Mouse (Mus musculus) lung, postnatal 10 days (tissue): Measurements from ENCODE around the gene Bcl11b.

ENCODE experiments used
- DNase-seq: peaks from one replicate; pipeline ENCODE4 v3.0.0; 2021

The Bcl11b gene

DNA sequence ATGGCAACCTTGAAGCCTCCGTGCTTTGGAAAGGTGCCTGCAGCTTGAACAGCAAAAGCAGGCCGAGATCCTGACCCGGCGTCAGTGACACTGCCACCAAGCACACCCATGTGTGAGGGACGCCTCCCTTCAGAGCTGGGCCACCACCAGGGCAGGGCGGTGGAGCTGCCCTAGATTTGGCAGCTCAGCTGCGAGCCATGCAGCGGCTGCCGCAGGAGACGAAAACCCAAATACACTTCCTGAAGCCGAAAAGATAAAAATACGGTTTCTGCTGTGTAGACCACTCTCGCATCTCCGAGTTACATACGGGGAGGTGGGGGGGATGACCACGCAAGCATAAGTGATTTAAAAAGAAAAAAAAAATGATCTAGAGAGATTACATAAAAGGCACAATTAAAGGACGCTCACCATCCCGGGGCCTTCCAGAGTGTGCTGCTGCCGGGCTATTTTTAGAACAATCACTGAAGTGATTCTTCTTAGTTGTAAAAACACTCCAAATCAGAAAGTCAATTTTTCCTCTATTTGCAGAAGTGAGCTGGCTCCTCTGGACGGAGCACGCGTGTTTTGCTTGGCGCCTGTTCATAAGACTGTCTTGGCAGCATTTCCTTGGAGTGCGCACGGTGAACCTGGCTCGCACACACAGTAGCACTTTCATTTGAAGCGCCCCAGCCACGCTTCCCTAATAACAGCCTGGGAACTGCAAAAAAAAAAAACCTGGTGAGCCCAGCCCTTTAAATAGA, 72.6 kb downstream of the Bcl11b start:
- DNase-seq = peak; percentile 72

DNA sequence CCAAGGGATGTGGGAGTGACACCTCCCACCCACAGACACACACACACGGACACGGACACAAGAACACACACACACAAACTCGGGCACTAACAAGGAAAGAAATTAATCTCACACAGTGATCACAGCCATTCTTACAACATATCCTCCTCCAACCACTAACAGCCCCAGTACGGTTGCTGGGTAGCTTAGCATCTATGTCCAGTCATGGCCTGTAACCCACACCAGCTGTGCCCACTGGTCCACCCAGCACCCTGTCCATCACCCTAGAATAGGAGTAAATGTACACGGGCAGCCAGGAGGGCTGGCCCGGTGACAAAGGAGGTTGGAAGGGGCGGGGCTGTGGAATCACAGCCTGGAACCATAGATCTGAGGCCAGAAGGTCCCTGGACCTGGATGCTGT, 74.5 kb downstream of the Bcl11b start:
- no peak for DNase-seq

DNA sequence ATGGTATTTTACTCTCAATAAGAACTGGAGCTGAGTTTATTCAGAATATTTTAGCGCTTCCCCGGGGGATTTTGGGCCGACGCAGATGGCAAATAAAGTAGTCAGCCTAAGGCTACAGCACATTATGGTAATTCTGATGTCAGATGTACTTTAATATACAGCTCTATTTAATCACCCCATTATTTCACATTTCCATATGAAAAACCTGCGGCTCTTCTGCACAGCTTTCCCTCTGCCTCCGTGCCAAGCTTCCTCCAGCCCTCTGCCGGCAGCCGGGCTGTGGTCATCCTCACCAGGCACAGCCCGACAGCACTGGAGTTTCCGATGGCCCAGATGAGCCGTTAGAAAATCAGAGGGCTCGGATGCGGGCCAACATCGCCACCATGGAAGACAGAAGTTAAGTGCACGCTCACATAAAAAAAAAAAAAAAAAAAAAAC, 74.9 kb downstream of the Bcl11b start:
- peak; percentile 27 for DNase-seq

DNA sequence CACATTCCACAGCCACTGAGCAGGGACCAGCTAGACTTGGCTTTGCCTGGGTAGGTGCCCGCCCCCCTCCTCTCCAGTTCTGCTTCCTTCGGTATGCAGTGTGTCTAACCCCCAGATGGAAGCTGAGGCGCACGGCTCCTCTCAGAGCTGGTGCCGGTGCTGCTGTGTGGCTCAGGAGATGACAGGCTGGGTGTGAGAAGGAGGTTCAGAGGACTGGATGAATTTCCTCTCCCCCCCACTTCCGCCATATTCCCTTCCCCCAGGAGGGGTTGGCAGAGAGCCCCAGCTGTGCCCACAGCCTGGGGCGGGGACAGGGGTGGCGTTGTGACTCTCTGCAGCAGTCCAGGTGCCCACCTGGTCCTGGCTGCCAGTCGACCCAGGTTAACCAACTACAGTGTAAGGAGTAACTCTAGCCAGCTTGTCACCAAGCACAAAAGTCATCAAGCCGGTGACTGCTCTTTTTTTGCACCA, 75.4 kb downstream of the Bcl11b start:
- DNase-seq = peak; percentile 19

DNA sequence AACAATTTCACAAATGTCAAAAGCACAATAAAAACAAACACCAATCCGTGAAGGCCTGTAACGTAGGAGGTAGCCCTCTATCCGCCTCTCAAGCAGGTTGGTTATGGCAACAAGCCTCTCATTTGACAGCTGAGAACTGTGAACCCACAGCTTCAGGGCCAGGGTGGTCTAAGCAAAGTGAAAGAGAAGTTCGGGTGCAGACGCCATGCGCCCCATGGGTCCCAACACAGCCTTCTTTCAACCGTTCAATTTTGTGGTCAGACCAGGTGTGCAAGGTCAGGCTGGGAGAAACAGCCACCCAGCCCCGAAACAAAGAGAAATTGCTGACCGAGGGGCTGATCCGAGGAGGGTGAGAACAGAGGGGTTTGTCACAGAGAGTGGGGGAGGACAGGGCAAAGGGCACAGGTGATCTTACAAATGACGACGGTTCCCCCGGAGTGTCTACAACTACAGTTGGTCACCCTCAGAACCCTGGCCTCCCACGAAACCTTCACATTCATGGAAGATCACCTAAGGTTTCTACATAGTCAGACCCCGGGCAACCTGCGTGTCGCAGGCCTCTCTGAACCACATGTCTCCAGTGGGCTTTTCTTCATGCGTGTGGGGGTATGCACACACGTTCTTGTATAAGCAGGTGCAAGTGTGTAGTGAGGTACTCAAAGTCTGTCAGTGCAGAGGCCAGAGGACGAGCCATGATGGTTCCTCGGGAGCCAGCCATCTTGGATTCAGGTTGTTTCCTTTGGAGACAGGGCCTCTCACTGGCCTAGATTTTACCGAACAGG, 77.1 kb downstream of the Bcl11b start:
- DNase-seq = no peak

DNA sequence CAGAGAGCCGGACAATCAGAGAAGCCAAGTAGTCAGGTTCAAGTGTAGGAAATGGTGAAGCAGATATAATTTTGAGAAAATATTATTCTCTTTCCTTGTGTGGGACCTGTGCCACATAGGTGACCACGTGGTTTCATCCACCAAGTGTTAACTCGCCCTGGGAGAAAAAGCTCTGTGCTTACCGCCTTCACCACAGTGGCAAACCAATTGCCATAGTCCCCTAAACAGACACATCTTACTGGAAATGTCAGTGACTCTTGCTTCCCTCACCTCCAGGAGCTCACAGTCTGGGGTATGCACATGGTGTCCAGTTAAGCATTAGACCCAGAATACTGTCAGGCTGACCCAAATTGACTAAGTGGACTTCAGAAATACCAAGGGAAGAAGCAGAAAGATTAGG, 78.7 kb downstream of the Bcl11b start:
- DNase-seq = no peak

DNA sequence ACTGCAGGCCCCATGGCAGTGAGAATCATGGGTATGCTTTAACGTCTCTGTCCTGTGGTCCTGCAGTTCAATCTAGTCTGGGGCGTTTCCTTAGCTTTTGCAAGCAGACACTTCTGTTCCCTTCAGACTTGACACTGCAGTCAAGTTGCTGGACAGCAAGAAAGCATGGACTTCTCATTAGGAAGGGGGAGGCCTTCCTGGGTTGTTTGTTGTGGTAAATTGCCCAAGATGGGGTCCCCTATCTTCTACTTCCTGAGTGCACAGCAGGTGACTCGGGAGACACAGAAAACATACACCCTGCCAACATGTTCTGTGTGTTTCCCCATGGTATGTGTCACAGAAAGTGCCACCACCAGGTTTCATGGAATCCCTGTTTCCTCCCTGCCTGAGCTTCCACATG, 79.4 kb downstream of the Bcl11b start:
- no peak for DNase-seq

DNA sequence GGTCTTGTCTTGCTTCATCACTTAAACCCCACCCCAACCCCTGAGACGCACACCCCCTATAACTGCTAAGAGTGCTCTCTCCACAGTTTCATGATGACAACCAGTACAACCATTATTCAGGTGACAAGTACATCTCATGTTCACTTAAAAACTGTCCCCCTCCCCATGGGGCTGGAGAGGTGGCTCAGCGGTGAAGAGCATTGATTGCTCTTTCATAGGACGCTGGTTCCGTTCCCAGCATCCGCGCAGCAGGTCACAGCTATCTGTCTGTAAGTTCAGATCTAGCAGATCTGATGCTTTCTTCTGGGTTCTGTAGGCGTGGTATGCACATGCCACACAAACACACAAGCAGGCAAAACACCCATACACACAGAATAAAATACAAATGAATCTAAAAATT, 81.2 kb downstream of the Bcl11b start:
- DNase-seq = no peak

DNA sequence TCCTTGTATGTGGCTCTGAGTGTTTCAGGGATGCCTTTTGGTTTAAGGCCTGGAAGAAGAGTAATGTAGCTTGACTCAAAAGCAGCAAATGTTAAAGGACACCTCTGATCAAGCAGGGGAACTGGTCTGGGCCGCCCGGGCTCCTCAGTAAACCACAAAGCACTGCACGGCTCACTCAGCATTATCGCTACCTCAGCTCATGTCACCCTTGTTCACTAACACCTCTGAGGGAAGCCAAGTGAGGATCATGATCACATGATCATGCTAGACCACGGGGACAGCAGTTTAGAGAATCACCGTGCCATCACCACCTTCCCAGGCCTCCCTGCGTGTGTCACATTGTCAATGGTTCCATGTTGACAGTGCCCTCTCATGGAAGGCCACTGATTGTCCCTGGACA, 81.8 kb downstream of the Bcl11b start:
- no peak for DNase-seq

DNA sequence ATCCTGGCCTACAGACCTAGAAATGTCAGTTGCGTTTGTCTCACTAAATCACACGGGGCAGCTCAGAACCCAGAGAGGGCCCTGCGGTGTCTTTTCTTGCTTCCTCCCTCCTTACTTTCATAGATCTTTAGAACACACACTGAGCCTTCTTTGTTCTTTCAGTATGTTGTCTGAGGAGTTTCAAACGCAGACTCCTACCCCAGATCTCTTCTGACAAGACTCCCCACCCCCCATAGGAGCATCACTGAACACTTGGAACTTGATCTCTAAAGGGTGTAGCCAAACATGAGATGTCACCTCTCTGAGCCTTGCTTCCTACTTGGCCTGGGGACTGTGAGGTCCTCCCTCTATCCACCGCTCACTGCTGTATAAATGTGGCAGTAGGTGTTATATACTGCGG, 82.2 kb downstream of the Bcl11b start:
- DNase-seq = no peak

DNA sequence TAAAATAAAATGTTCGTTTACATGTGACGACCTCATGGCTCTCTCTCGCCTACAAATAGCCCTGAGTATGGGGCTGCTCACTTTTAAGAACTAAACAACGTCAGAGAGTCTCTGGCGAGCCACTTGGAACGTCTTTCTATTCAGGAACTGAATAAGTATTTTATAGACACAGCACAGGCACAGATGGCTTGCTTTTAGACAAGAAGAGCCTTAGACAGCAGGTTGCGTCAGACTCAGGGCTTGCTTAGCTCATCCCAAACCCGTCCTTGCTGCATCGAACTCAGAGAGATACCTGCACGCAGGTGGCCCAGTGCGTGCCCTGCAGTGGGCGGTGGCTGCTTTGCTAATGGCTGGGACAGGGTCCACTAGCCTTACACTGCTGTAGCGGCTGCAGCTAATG, 82.7 kb downstream of the Bcl11b start:
- DNase-seq = no peak

DNA sequence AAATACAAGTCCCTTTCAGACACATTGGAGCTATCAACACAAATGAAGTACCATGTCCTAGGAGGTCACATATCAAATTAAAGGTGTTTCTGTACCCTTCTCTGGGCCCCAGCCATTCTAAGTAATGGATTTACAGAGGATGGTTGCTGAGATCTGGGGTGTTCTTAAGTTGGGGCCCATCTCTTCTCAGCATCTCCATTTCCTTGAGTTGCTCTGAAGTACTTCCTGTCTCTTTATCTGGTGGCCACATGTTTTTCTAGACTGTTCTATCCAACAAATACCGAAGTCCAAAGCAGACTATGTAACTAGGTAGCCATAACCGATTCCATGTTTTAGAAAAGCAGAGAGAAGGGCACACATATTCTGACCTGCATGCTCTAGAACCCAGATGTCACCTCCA, 83.3 kb downstream of the Bcl11b start:
- no peak for DNase-seq

DNA sequence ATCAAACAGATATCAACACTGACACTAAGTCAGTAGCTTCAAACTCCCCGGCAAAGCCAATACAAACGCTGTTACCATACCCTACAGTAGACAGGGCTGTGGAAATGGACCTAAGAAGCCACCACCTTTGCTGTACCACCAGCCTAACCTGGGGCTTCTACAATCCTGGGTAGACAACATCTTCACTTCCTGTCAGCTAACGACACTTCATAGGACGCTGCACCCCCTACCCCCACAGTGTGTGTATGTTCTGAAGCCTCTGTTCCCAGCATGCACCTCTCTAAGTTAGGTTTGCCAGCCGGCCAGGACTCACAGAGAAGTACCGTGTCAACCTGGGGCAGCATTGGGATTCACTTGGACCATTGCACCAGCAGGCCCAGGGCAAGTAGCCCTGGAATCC, 84.6 kb downstream of the Bcl11b start:
- DNase-seq = no peak

DNA sequence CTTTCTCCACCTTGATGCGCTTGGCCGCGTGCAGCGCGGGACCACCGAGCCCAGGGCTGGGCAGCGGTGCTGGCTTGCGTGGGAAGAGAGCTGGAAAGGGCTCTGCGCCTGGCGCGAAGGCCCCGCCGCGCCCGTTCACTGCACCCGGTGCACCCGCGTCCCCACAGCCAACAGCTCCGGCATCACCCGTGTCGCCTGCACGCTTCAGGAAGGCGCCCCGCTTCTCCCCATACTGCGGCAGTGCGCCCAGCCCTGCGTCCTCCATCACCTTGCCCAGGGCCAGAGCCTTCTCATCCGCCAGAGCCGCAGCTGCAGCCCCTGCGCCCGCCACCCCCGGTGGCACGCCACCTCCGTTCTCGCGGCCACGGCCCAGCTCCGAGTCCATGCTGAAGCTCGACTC, 87.4 kb downstream of the Bcl11b start:
- no peak for DNase-seq

DNA sequence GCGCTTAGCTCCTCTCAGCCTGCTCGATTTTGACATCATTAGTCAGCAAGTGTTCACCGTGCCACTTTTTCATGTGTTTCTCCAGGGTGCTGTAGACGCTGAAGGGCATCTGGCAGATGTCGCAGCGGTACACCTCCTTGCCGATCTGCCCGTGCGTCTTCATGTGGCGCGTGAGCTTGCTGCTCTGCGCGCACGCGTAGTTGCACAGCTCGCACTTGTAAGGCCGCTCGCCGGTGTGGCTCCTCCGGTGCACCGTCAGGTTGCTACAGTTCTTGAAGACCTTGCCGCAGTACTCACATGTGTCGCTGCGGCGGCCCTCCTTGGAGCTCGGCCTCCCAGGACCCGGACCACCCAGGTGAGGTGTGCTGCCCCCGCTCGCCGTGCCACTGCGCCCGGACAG, 88.0 kb downstream of the Bcl11b start:
- no peak for DNase-seq

DNA sequence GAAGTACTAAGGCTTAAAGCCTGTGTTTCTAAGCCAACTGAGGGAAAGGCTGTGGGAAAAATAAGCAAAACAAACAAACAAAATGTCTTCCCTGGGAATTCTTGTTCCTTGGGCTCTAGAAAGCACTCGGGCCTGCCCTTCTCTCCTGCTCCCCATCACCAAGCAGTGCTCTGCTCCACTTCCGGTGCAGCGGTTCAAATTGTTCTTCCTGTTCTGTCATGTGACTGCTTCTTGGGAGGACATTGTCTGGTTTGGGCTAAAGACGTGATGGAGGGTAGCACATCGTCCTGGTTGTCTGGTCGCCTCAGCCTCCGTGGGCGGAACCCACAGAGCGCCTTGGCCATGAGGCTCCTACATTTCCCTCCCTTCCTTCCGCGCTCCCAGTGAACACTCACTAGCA, 94.6 kb downstream of the Bcl11b start:
- DNase-seq = no peak

DNA sequence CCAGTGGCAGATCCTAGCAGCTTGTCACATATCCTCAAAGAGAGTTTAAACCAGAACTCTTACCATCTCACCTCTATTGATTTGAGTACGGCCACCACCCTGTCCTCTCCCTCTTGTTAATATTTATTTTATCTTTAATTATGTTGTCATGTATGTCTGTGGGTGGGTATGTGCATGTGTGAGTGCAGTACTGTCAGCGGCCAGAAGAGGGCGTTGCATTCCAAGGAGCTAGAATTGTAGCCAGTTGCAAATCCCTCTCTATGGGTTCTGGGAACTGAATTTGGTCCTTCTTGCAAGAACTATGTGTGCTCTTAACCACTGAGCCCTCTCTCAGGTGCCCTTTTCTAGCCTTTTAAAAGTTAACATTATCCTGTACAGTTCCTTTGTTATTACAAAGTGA, 98.1 kb downstream of the Bcl11b start:
- DNase-seq = no peak

DNA sequence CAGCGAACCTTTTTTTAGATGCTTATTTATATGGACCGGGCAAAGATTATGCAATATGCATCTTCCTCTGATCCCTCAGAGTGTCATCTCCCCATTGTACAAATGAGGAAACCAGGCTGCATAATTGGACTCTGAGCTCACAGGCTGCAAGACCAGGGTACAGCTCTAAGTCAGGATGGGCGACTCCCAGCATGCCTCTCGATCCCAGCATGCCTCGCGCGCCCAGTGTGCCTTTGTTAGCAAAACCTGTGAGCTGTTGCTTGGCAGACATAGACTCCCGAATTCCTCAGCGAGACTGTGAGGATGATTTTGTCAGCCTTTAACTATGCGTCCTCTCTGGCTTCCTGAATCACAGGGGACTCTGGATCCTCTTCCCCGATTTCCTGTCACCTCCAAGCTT, 98.9 kb downstream of the Bcl11b start:
- DNase-seq = no peak

DNA sequence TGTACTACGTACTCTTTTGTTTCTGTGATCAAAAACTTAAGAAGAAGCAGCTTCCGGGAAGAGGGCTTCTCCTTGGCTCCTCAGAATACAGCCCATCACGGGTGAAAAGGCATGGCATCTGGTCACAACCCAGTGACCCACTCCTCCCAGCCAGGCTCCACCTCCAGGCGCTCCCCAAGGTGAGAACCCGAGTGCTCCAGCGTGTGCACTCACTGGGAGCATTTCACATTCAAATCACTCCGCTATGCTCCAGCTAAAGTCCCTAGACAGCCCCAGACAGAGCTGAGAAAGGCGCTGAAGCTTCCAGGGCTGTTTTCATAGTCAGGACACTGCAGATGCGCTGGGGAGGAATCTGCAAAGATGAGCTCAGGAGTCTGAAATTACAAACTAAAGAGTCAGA, 99.5 kb downstream of the Bcl11b start:
- DNase-seq = no peak

DNA sequence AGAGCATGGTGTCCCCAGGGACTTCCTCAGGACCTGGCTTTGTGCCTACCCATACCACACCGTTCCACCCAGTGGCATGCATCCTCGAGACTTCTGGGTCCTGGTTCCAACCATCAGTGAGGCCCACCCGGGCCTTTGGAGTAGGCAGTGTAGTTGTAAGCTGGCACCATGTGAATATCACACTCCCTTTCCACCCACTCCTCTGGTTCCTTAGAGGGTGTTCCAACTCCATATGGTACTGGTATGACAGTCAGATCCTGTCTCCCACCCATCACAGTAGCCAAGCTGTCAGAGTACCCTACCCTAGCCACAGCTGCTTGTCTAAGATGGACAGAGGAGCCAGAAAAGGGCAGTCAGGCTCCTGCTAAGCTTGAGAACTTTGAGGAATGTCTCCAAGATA, 112.0 kb downstream of the Bcl11b start:
- no peak for DNase-seq

DNA sequence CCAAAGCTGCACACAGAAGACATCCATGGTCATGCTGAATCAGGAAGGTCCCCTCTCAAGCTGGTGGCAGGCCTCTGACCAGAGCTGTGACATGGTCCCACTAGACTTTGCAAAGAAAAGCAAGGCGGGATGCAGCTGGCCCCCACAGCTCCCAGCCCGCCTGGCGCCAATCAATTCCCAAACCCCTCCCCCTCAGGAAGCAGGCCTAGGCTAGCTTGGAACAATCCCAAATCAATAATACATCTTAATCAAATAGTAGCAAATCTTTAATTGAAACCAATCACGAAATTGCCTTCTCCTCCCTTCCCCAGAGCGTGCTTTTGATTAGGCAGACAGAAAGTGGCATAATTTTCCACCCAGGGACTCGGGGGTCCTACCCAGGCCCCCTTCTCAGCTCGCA, 113.1 kb downstream of the Bcl11b start:
- no peak for DNase-seq

DNA sequence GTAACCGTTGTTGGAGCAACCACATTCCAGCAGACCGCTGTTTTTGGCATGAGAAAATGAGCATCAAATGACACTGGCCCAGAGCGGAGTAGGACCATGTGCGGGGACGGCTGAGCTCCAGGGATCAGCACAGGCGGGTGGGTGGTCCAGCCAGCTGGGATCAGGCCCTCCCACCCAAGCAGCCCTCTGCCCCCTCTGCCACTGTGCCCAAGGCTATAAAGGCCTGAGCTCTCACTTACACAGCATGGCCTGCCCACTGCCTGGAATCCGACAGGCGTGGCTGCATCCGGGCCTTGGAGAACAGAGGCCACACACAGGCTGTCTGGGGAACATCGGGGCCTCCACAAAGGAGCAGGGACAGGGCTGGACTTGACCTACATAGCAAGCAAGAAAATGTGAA, 113.6 kb downstream of the Bcl11b start:
- no peak for DNase-seq

DNA sequence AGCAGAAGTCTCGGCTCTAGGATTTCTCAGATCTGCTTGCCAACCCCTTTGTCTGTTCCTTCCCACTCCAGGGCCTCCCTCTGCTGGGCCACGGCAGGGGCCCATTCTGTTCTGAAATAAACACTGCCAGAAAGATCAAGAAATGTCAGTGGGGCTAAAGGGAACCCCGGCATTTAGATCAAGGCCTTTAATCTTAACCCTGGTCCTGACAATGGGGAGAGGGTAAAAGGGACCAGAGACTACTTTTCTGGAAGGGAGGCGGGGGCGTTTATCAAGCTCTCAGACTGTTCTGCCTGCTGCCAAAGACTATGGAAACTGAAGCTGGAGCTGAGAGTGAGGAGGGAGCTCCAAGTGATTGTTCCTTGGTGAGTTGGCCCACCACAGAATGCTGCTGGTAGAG, 114.8 kb downstream of the Bcl11b start:
- no peak for DNase-seq

DNA sequence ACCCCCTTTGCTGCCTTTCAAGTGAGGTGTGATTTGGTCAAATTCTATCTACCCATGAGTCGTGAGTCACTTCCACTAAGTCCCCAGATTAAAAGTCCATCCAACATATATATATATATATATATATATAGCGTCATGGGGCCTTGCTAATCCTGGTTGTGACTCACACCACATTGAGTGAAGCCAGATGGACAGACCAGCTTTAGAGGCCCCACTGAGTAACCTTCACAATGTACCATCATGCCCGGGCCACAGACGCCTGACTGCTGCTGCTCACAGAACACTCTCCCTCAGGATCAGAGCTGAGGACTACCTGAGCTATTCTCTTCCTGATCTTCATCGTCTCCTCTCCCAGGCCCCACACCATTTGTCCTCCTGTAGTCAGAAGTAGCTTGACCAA, 115.4 kb downstream of the Bcl11b start:
- DNase-seq = no peak

DNA sequence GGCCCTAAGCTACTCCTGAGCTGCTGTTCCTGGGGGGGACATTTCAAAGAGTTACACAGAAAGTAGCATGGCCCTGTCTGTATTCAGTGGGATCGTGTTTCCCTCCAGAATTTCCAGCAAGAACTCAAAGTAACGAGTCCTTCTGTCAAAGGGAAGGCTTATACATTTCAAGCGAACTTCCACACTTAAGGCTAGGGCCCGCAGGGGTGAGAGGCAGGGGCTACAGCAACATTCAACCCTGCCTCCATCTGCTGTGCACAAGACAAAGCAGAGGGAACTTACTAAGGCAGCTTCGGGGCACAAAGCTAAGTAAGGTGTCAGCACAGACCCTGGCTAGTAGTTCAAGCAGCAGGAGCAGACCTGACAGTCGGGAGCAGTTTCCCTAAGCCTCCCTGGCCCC, 115.8 kb downstream of the Bcl11b start:
- DNase-seq = no peak
